In the genomic region with DNA sequence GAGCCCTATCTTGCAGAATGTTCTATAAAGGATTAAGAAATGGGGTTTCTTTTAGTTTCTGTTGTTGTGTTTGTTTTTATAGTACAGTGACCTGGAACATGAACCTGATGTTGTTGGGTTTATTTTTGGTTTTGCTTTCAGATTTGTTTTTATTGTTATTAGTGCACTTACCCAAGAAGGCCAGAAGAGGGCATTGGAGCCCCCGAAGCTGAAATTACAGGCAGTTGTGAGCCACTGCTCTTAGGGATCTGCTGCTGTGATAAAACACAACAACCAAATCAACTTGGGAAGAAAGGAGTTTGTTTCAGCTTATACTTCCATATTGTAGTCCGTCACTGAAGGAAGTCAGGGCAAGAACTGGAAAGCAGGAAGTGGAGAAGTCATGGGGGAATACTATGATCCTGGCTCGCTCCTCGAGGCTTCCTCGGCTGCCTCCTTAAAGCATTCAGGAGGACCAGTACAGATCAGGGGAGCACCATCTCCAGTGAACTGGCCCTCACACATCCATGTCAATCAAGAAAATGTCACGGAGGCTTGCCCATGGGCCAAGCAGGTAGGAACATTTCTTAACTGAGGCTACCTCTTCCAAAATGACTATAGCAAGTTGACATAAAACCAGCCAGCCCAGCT, we compare ENCODE assay signal across 8 mouse cellular contexts. TPM values are rescaled to one million over a fixed set of nuclear protein-coding genes. Genes with fewer than 3 reads are reported as not detected.
A peak's percentile ranks its signal among the peaks of the same experiment; 100 is the strongest.
DNase-seq lines count a peak whose midpoint lies in the region; ATAC-seq and TF ChIP-seq lines count a peak whose summit lies in the region.

No protein-coding gene starts in this region.

- WGBS in hindbrain, postnatal 0 days, result 65% methylated on average over 6 of the region's 6 CpGs
- WGBS in hindbrain, embryonic 10.5 days, result 63% methylated on average over 6 of the region's 6 CpGs
- 56% methylated on average over 6 of the region's 6 CpGs for WGBS in lung, embryonic 14.5 days

- H3K9me3 ChIP-seq in hindbrain, postnatal 0 days (ENCODE audit: low read length), result no peaks in the 10 kb centered on the region
- H3K9me3 ChIP-seq in hindbrain, embryonic 10.5 days, result no peaks in the 10 kb centered on the region
- no peaks in the 10 kb centered on the region for H3K9me3 ChIP-seq in lung, embryonic 14.5 days (ENCODE audit: low read depth, low read length)

- no peak overlapping the region for H3K4me3 ChIP-seq in hindbrain, postnatal 0 days (ENCODE audit: low read length)
- no peak overlapping the region for H3K4me3 ChIP-seq in hindbrain, embryonic 10.5 days
- H3K4me3 ChIP-seq in lung, embryonic 14.5 days (ENCODE audit: low read depth, low read length), result no peak overlapping the region

- H3K36me3 ChIP-seq in hindbrain, postnatal 0 days (ENCODE audit: insufficient read depth, low read length), result no peaks in the 10 kb centered on the region; the same call in 1 of the 2 replicates
- peaks cover 4% of the 10 kb centered on the region; the same call in 1 of the 2 replicates for H3K36me3 ChIP-seq in hindbrain, embryonic 10.5 days
- no peaks in the 10 kb centered on the region for H3K36me3 ChIP-seq in lung, embryonic 14.5 days (ENCODE audit: insufficient read depth)

- no peak overlapping the region for H3K4me2 ChIP-seq in hindbrain, postnatal 0 days (ENCODE audit: low read depth, low read length)
- no peak overlapping the region for H3K4me2 ChIP-seq in lung, embryonic 14.5 days

- peak; percentile 72 for TF ChIP-seq CTCF in hindbrain, postnatal 0 days (IDR thresholded peaks at IDR 0.05; ENCODE audit: low read depth)
- peak; percentile 63 for TF ChIP-seq CTCF in lung, embryonic 14.5 days (IDR thresholded peaks at IDR 0.05; ENCODE audit: low read depth)

- H3K4me1 ChIP-seq in hindbrain, postnatal 0 days (ENCODE audit: insufficient read depth, low read length), result no peaks in the 10 kb centered on the region
- peaks cover 9% of the 10 kb centered on the region for H3K4me1 ChIP-seq in hindbrain, embryonic 10.5 days (replicated peaks)
- no peaks in the 10 kb centered on the region for H3K4me1 ChIP-seq in lung, embryonic 14.5 days (ENCODE audit: insufficient read depth)

- no peaks in the 10 kb centered on the region for H3K27me3 ChIP-seq in hindbrain, postnatal 0 days (ENCODE audit: insufficient read depth, low read length)
- H3K27me3 ChIP-seq in hindbrain, embryonic 10.5 days (ENCODE audit: insufficient read depth, poor library complexity, severe bottlenecking), result peaks cover 9% of the 10 kb centered on the region; the same call in 1 of the 2 replicates
- H3K27me3 ChIP-seq in lung, embryonic 14.5 days (ENCODE audit: insufficient read depth, low read length), result no peaks in the 10 kb centered on the region

- peak; percentile 64 for DNase-seq in hindbrain, postnatal 0 days (ENCODE audit: low spot score)
- DNase-seq in hindbrain, embryonic 10.5 days (ENCODE audit: low spot score), result no peak
- DNase-seq in adrenal gland, postnatal 14 days, result peak; percentile 47
- peak; percentile 33 for DNase-seq in forelimb bud, embryonic 11.5 days (ENCODE audit: low read depth, low spot score)
- peak; percentile 69 for DNase-seq in lung, embryonic 14.5 days
- no peak for DNase-seq in urinary bladder, adult 2 months (ENCODE audit: low spot score)

- H3K27ac ChIP-seq in hindbrain, postnatal 0 days, result no peak overlapping the region
- H3K27ac ChIP-seq in hindbrain, embryonic 10.5 days, result no peak overlapping the region
- no peak overlapping the region for H3K27ac ChIP-seq in lung, embryonic 14.5 days (ENCODE audit: low read depth)

- H3K9ac ChIP-seq in hindbrain, postnatal 0 days (replicated peaks; ENCODE audit: low read length), result no peak overlapping the region
- H3K9ac ChIP-seq in lung, embryonic 14.5 days, result no peak overlapping the region

- no peak for ATAC-seq in hindbrain, postnatal 0 days
- ATAC-seq in CD4-positive, CD25-positive, alpha-beta regulatory T cell, adult 4 months, result peak; percentile 74
- ATAC-seq in lung, embryonic 14.5 days (ENCODE audit: insufficient read depth), result no peak
- ATAC-seq in frontal cortex, adult (ENCODE audit: low TSS enrichment), result no peak

RNA-seq across cellular contexts. Expression of gene Enpp5, which starts 2.4 kb away (rescaled TPM):
- total RNA-seq in hindbrain, postnatal 0 days (2014; rRNA removed), result 119 and 133 TPM in 2 replicates
- 96.2 and 113 TPM in 2 replicates for polyA plus RNA-seq in hindbrain, postnatal 0 days (2015; fragmentation: Nextera tagmentation; extraction: Ambion mirVana)
- 9.2 and 17.1 TPM in 2 replicates for polyA plus RNA-seq in hindbrain, embryonic 10.5 days (2016; fragmentation: Nextera tagmentation; extraction: Ambion mirVana)
- polyA plus RNA-seq in CD4-positive, CD25-positive, alpha-beta regulatory T cell, adult 4 months (2017; shearing (Covaris generic)), result 10 to 100 TPM; 12.7 to 19.2 TPM
- 22.5 and 23.9 TPM in 2 replicates for total RNA-seq in adrenal gland, postnatal 14 days (2021)
- 8.9 and 11.3 TPM in 2 replicates for polyA plus RNA-seq in lung, embryonic 14.5 days (2014; fragmentation: Nextera tagmentation; extraction: Ambion mirVana)
- polyA plus RNA-seq in urinary bladder, adult 2 months (2012; rRNA removed), result 93.3 and 101 TPM in 2 replicates

RNA-seq across cellular contexts. Expression of gene Enpp4, which starts 29.4 kb away (rescaled TPM):
- 5.1 and 5.5 TPM in 2 replicates for total RNA-seq in hindbrain, postnatal 0 days (2014; rRNA removed)
- 6.1 and 6.4 TPM in 2 replicates for polyA plus RNA-seq in hindbrain, postnatal 0 days (2015; fragmentation: Nextera tagmentation; extraction: Ambion mirVana)
- 2.1 and 2.3 TPM in 2 replicates for polyA plus RNA-seq in hindbrain, embryonic 10.5 days (2016; fragmentation: Nextera tagmentation; extraction: Ambion mirVana)
- 1 to 10 TPM; 8.0 to 9.4 TPM for polyA plus RNA-seq in CD4-positive, CD25-positive, alpha-beta regulatory T cell, adult 4 months (2017; shearing (Covaris generic))
- total RNA-seq in adrenal gland, postnatal 14 days (2021), result 9.2 and 10.7 TPM in 2 replicates
- 4.8 and 5.7 TPM in 2 replicates for polyA plus RNA-seq in lung, embryonic 14.5 days (2014; fragmentation: Nextera tagmentation; extraction: Ambion mirVana)
- polyA plus RNA-seq in urinary bladder, adult 2 months (2012; rRNA removed), result 20.3 and 20.6 TPM in 2 replicates

Comparison
In these comparisons a context has a peak if more than half of its experiments do, and no peak if none do; other contexts are left out.
1. DNase-seq: peak in hindbrain, postnatal 0 days (single experiment), adrenal gland, postnatal 14 days (single experiment), forelimb bud, embryonic 11.5 days (single experiment) and lung, embryonic 14.5 days (single experiment); none in hindbrain, embryonic 10.5 days (single experiment) and urinary bladder, adult 2 months (single experiment).